Mouse (Mus musculus) brain, embryonic 14.5 days (tissue): ENCODE results near the gene Btd.

Experiments used
- CTCF ChIP-seq: fragments of 200-500 bp; IDR thresholded peaks from 2 replicates; pipeline ENCODE4 v1.5.1; 2012; ENCODE audit warnings: inconsistent platforms, mild to moderate bottlenecking, moderate library complexity, borderline replicate concordance; ENCODE audit not compliant: insufficient read depth, insufficient read length; ENCODE audit errors: extremely low read depth
- POLR2A ChIP-seq: fragments of 200-500 bp; IDR thresholded peaks from 2 replicates; pipeline ENCODE4 v1.6.1; 2012; ENCODE audit warnings: mild to moderate bottlenecking, inconsistent platforms, borderline replicate concordance; ENCODE audit not compliant: poor library complexity, insufficient read depth, insufficient read length, severe bottlenecking; ENCODE audit errors: extremely low read depth

- TF ChIP-seq POLR2A: no peak
- TF ChIP-seq CTCF: no peak
Measured at GRCm38 (mm10) chr14:31655406-31655805, 14.6 kb downstream of the Btd start.
